Mouse (Mus musculus) E14TG2a.4 (cell line): ENCODE measurements around the gene Smurf2.

ENCODE experiments used
- CTCF ChIP-seq: conservative IDR thresholded peaks from 2 replicates; pipeline ENCODE4 v1.5.1; 2014; ENCODE audit warnings: low read length
- POU5F1 ChIP-seq: IDR thresholded peaks from 2 replicates; pipeline ENCODE4 v1.6.1; 2014; ENCODE audit warnings: low read length, borderline replicate concordance

DNA sequence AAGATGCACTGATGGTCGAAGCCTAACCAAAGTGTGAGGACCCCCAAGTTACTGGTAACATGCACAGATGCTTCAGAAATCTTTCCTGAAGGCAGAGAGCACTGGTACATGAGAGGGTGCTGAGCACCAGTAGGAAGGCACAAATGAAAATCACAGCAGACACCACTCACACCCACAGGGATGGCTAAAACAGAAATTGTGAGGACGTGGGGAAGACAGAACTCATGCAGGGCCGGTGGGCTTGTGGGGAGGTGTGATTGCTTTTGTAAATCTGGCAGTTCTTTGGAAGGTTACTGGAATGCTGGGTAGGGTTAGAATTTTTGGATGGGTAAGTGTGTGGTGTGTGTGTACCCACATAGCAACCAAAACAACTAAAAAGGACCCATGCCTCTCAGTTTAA is 103.4 kb downstream of the Smurf2 start:
- TF ChIP-seq CTCF (no peak), POU5F1 (no peak)
